8 mouse cellular contexts compared by ENCODE assay signal in genomic region chr7:28179228-28179627, GRCm38 (mm10). TPM values are rescaled to one million over a fixed set of nuclear protein-coding genes. Genes with fewer than 3 reads are reported as not detected.
DNase-seq lines count a peak whose midpoint lies in the region; ATAC-seq and TF ChIP-seq lines count a peak whose summit lies in the region.

Gene Dyrk1b, plus strand, starts transcription at chr7:28179469.

- H3K9ac ChIP-seq in hindbrain, embryonic 11.5 days (ENCODE audit: low read depth, low read length), result peak within 1 kb of the TSS; percentile 98
- peak within 1 kb of the TSS; percentile 90 for H3K9ac ChIP-seq in lung, embryonic 16.5 days (ENCODE audit: low read length)

- no peaks in the 10 kb centered on the region for H3K27me3 ChIP-seq in hindbrain, embryonic 11.5 days (ENCODE audit: control insufficient read depth, insufficient read depth, low read length)
- H3K27me3 ChIP-seq in lung, embryonic 16.5 days (ENCODE audit: control insufficient read depth, insufficient read depth, low read depth, low read length), result no peaks in the 10 kb centered on the region
- no peaks in the 10 kb centered on the region for H3K27me3 ChIP-seq in thymus, adult 2 months (ENCODE audit: control insufficient read depth, insufficient read depth, low read length)

- H3K4me2 ChIP-seq in hindbrain, embryonic 11.5 days (replicated peaks; ENCODE audit: low read depth, low read length), result peak within 1 kb of the TSS; percentile 56
- H3K4me2 ChIP-seq in lung, embryonic 16.5 days (ENCODE audit: low read depth, low read length), result peak within 1 kb of the TSS; percentile 94

- H3K9me3 ChIP-seq in hindbrain, embryonic 11.5 days (ENCODE audit: control insufficient read depth, low read length), result no peaks in the 10 kb centered on the region
- no peaks in the 10 kb centered on the region for H3K9me3 ChIP-seq in lung, embryonic 16.5 days (ENCODE audit: control insufficient read depth, low read length)

- TF ChIP-seq POLR2A in thymus, adult 2 months (IDR thresholded peaks at IDR 0.05; ENCODE audit: control insufficient read depth, extremely low read depth, insufficient read depth, low read length, poor library complexity), result 0 out of 2 replicates have a peak, but pooled peaks have one; percentile 38

- WGBS in hindbrain, embryonic 11.5 days, result under 1% methylated on average over 25 of the region's 25 CpGs
- WGBS in lung, embryonic 16.5 days, result under 1% methylated on average over 25 of the region's 25 CpGs
- WGBS in thymus, adult 2 months, result 1% methylated on average over 25 of the region's 25 CpGs

- H3K27ac ChIP-seq in hindbrain, embryonic 11.5 days (ENCODE audit: low read depth, low read length), result peak within 1 kb of the TSS; percentile 96
- H3K27ac ChIP-seq in lung, embryonic 16.5 days (ENCODE audit: low read length), result peak within 1 kb of the TSS; percentile 95
- H3K27ac ChIP-seq in thymus, adult 2 months (ENCODE audit: control insufficient read depth, insufficient read depth, low read length), result peak within 1 kb of the TSS; percentile 27

- no peaks in the 10 kb centered on the region; the same call in 1 of the 2 replicates for H3K4me1 ChIP-seq in hindbrain, embryonic 11.5 days (replicated peaks; ENCODE audit: control insufficient read depth, insufficient read depth, low read length)
- peaks cover 6% of the 10 kb centered on the region for H3K4me1 ChIP-seq in lung, embryonic 16.5 days (replicated peaks; ENCODE audit: control insufficient read depth, insufficient read depth, low read length)
- H3K4me1 ChIP-seq in thymus, adult 2 months (replicated peaks; ENCODE audit: control insufficient read depth, insufficient read depth, low read length), result peaks cover 10% of the 10 kb centered on the region

- ATAC-seq in hindbrain, embryonic 11.5 days (ENCODE audit: low FRiP score), result peak; percentile 92
- peak; percentile 94 for ATAC-seq in lung, embryonic 16.5 days (ENCODE audit: low read depth)

- no peak for TF ChIP-seq CTCF in thymus, adult 2 months (IDR thresholded peaks at IDR 0.05; ENCODE audit: borderline replicate concordance, control insufficient read depth, extremely low read depth, insufficient read depth, low read length, poor library complexity)

- H3K4me3 ChIP-seq in hindbrain, embryonic 11.5 days (ENCODE audit: low read depth, low read length), result peak within 1 kb of the TSS; percentile 97
- peak within 1 kb of the TSS; percentile 98 for H3K4me3 ChIP-seq in lung, embryonic 16.5 days (ENCODE audit: low read length)
- peak within 1 kb of the TSS; percentile 90 for H3K4me3 ChIP-seq in thymus, adult 2 months (ENCODE audit: control insufficient read depth, insufficient read depth, low read length)

- peak; percentile 99 for DNase-seq in R1 (ENCODE audit: low read depth, low spot score)
- DNase-seq in cerebellum, postnatal 14 days, result peak; percentile 99
- peak; percentile 98 for DNase-seq in frontal cortex, postnatal 10 days (ENCODE audit: low spot score in 2 of 2)
- peak; percentile 99 for DNase-seq in hindbrain, embryonic 11.5 days (ENCODE audit: low spot score)
- DNase-seq in layer of hippocampus, adult 9-11 months, result peak; percentile 99
- DNase-seq in ovary, adult 18-20 months (ENCODE audit: low spot score), result peak; percentile 97
- peak; percentile 99 for DNase-seq in thymus, adult 2 months

- H3K36me3 ChIP-seq in hindbrain, embryonic 11.5 days (ENCODE audit: control insufficient read depth, insufficient read depth, low read length), result peaks cover 27% of the 10 kb centered on the region
- peaks cover 53% of the 10 kb centered on the region for H3K36me3 ChIP-seq in lung, embryonic 16.5 days (ENCODE audit: control insufficient read depth, insufficient read depth, low read length)
- H3K36me3 ChIP-seq in thymus, adult 2 months (ENCODE audit: control insufficient read depth, insufficient read depth, low read length), result peaks cover 41% of the 10 kb centered on the region

RNA-seq across cellular contexts. Expression of gene Dyrk1b, which starts in this region (rescaled TPM):
- 18.1 and 23.5 TPM in 2 replicates for polyA plus RNA-seq in hindbrain, embryonic 11.5 days (2014; fragmentation: Nextera tagmentation; extraction: Ambion mirVana)
- polyA plus RNA-seq in lung, embryonic 16.5 days (2015; fragmentation: Nextera tagmentation; extraction: Ambion mirVana), result 12.3 TPM in 2 replicates
- 126 and 145 TPM in 2 replicates for polyA plus RNA-seq in thymus, adult 2 months (2012; rRNA removed)

Comparison
In these comparisons a context has a peak if more than half of its experiments do, and no peak if none do; other contexts are left out.
1. Peak in every context shown above with its lines: DNase-seq, ATAC-seq, H3K4me3 ChIP-seq and H3K27ac ChIP-seq.
2. H3K27ac ChIP-seq: peak in every context shown above with its lines; median percentile 96 in hindbrain, embryonic 11.5 days; 95 in lung, embryonic 16.5 days; 27 in thymus, adult 2 months.